Mouse (Mus musculus): ENCODE data around the gene Pole4. TPM values are rescaled to one million over a fixed set of nuclear protein-coding genes. Genes with fewer than 3 reads are reported as not detected.
"Not testable (repeated sequence)": the region's sequence is repeated elsewhere in the genome, so short reads cannot be mapped to it uniquely, and the experiment has no call there.

Pole4 gene
- total RNA-seq, 1 experiment from 2014 or later, result 47.4 TPM

DNA sequence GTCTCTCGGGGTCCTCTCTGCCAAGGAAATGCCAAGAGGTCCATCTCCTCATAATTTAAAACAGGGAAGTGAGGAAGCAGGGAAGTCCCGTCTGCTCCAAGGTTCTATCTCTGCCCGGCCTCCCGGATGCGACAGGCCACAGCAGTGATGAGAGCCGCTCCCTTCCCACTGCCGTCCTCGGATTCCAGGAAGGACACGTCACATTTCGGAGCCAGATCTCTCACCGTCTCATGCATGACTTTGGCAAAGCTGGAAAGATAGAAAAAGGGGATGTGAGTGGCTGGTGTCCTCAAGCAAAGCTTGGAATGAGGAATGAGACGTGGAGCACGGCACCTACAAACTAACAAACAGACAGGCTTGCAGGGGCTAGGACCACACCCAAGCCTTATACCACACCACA, 22.0 kb upstream of the Pole4 start:
- ATAC-seq (replicated peaks in 1 of 2; ENCODE audit: insufficient read depth in 1 of 2, low FRiP score in 2 of 2, low TSS enrichment in 1 of 2, low read depth in 1 of 2, poor library complexity in 2 of 2, severe bottlenecking in 2 of 2), result no peak

DNA sequence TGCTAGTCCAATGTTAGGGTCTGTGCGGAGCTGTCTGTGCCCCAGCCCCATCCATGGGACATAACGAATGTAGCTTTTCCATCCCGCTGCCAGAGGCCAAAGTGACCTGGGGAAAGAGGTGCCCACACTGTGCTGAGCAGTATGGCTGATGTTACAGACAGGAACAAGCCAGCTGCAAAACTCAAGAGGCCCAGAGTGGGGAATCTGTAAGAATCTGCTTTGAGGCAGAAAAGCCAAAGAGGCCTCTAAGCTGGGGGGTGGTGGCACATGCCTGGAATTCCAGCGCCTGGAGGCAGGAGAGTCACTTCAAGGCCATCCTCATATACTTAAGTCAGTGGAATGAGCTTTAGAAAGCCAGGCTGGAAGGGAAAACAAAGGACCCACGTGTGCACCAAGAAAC, 18.2 kb upstream of the Pole4 start:
- no peak for ATAC-seq (replicated peaks in 1 of 2; ENCODE audit: insufficient read depth in 1 of 2, low FRiP score in 2 of 2, low TSS enrichment in 1 of 2, low read depth in 1 of 2, poor library complexity in 2 of 2, severe bottlenecking in 2 of 2)

DNA sequence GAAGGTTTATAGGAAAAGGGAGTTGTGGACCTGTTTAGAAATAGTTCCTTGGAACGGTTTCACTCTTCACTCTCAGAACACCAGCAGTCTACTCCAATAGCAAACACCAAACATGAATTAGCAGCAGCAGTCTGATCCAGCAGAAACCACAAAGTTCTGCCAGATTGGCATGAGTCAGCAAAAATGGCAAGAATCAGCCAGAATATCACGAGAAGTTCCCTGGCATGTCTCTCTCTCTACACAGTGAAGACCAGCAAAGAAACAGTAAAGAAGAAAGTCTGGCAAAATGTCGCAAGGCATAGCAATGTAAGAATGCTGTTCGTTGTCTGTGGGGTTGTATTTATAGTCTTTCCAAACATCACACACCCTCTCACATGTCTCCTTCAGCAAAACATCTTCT, 11.0 kb upstream of the Pole4 start:
- ATAC-seq (replicated peaks in 1 of 2; ENCODE audit: insufficient read depth in 1 of 2, low FRiP score in 2 of 2, low TSS enrichment in 1 of 2, low read depth in 1 of 2, poor library complexity in 2 of 2, severe bottlenecking in 2 of 2), result no peak

DNA sequence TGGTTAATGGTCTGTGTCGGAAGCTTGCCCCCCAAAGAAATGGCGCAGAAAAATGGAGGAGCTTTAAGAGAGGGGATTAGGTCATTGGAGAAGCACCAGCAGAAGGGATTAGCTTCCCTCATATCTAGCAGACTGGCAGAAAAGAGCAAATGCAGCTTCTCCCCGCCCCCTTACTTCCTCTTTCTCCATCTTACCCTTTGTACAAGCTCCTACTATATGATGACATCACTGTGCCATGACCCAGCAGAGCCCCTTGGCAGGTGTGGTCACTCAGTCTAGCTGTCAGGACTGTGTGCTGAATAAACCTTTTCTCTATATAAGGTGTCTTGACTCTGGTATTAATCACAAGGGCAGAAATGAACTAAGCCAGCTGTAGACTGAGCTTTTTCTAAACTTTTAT, 10.5 kb upstream of the Pole4 start:
- ATAC-seq (replicated peaks in 1 of 2; ENCODE audit: insufficient read depth in 1 of 2, low FRiP score in 2 of 2, low TSS enrichment in 1 of 2, low read depth in 1 of 2, poor library complexity in 2 of 2, severe bottlenecking in 2 of 2), result peak; percentile 60 to 66

DNA sequence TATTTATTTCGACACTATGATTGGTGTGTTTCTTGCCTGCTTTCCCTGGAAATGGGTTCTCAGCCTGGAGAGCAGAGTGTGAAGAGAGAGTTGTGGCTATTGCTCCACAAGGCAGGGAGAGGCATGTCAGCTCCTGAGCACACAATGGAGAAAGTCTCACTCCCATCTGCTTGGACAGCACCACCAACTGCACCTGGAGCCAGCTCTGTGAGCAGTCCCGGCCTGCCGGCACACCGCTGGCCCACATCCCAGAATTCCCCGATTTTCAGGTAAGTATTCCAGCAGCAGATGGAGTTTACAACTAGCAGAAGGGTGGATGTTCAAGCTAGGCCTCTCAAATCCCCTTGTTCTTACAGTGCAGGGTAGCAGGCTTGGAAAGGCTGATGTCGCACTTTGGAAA, 10.1 kb upstream of the Pole4 start:
- no peak for ATAC-seq (replicated peaks in 1 of 2; ENCODE audit: insufficient read depth in 1 of 2, low FRiP score in 2 of 2, low TSS enrichment in 1 of 2, low read depth in 1 of 2, poor library complexity in 2 of 2, severe bottlenecking in 2 of 2)

DNA sequence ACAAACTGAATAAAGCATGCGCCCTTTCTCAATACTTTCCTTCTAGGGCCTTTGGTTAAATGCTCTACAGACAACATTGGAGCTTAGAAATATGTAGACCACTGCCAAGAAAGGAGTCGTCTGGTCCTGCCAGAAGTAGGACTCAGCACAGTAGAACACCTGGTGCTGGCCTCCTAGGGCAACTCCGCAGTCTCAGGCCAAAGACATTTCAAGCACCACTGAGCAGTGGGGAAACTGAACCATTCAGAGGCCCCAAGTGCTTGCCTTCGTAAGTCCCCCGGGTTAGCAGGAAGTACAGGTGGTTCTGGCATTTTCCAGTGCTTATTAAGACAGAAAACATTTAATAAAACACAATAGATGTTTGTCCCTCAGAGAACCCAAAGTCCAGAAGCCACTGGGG, 9.7 kb upstream of the Pole4 start:
- ATAC-seq (replicated peaks in 1 of 2; ENCODE audit: insufficient read depth in 1 of 2, low FRiP score in 2 of 2, low TSS enrichment in 1 of 2, low read depth in 1 of 2, poor library complexity in 2 of 2, severe bottlenecking in 2 of 2), result no peak

DNA sequence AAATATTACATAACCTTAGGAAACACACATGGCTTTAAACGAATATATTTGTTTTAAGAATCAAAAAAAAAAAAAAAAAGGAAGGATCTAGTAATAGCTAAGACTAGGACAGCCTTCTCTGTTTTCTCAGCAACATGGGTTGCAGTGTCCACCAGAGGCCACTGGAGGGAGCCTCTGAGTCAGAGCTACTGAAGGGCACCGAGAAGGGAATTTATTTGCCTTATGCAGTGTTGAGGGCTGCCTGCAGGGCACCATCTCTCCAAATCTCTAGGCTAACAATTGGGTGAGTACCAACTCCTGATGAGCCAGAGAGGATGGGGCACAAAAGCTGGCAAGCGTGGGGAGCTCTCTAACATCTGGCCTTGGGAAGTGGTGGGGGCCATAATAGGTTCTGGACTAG, 9.1 kb upstream of the Pole4 start:
- ATAC-seq (replicated peaks in 1 of 2; ENCODE audit: insufficient read depth in 1 of 2, low FRiP score in 2 of 2, low TSS enrichment in 1 of 2, low read depth in 1 of 2, poor library complexity in 2 of 2, severe bottlenecking in 2 of 2), result peak; percentile 85 to 88

DNA sequence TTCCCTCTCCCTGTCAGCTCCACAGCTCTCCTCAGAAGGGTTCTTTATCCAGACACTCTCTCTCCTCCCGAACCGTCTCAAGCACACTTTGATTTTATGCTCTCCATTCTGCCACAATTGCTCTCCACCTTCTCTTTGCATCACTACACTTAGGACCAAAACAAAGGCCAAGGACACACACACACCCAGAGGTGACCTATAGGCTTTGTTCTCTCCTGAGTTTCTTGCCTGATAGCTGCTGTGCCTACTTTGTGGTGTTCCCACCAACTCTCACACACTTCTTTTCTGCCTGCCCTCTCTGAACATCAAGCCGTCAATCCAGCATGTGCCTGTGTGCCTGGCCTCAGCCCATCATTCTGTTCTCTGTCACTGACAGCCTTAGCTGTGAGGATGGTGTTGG, 2.6 kb upstream of the Pole4 start:
- ATAC-seq (replicated peaks in 1 of 2; ENCODE audit: insufficient read depth in 1 of 2, low FRiP score in 2 of 2, low TSS enrichment in 1 of 2, low read depth in 1 of 2, poor library complexity in 2 of 2, severe bottlenecking in 2 of 2), result no peak

DNA sequence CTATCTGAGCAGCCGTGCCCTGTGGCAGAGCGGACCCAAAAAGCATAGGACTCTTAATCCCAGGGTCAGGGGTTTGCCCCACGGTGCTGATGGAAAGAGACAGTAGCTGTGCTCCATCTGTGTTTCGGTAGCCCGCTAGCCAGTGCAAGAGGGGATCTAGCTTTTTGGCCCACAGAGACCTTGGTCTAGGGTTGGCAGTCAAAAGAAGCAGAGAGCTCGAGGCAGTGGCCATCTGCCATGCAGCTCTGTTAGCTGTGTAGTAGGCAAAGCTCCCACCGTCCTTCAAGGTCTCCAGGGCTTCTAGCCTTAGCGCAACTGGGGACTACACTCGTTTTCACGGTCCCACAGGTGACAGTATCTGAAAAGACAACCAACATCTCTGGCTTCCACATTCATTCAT, 2.1 kb upstream of the Pole4 start:
- no peak for ATAC-seq (replicated peaks in 1 of 2; ENCODE audit: insufficient read depth in 1 of 2, low FRiP score in 2 of 2, low TSS enrichment in 1 of 2, low read depth in 1 of 2, poor library complexity in 2 of 2, severe bottlenecking in 2 of 2)

DNA sequence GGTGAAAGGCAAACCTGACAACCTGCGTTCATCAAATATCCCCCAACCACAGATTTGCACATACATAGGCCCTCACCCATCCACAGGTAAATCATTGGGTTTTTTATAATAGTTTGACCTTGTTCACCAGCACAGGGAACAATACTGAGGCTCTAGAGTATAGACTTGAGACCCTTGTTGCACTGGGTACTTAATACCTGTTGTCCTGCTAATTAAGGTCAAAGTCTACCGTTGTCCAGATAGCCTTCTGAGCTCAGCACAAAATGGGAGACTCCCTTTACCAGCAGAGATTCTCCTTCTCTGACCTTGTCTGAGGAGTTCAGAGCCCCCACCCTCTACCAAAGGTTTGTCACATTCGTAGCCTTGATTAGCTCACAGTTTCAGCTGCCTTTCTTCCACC, 1.5 kb downstream of the Pole4 start:
- no peak for ATAC-seq (replicated peaks in 1 of 2; ENCODE audit: insufficient read depth in 1 of 2, low FRiP score in 2 of 2, low TSS enrichment in 1 of 2, low read depth in 1 of 2, poor library complexity in 2 of 2, severe bottlenecking in 2 of 2)

DNA sequence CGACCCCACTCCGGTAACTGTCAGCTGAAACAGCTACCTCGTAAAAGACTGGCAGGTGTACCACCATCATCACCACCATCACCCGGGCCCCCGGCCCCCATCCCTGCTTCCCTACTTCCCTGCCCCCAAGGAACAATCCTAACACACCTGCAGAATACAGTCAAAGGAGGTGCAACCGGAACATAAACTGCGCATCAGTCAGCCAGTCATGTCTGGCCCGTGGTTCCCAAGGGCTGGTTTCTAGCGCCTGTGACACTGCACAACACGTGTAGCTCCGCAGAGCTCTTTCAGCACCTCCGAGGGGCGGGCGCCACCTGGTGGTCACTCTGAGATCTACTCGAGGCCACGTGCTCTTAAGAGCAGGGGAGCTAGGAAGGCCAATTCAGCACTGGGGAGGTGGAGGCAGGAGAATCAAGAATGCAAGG, 2.6 kb downstream of the Pole4 start:
- ATAC-seq (replicated peaks in 1 of 2; ENCODE audit: insufficient read depth in 1 of 2, low FRiP score in 2 of 2, low TSS enrichment in 1 of 2, low read depth in 1 of 2, poor library complexity in 2 of 2, severe bottlenecking in 2 of 2), result peak; percentile 90 to 94

DNA sequence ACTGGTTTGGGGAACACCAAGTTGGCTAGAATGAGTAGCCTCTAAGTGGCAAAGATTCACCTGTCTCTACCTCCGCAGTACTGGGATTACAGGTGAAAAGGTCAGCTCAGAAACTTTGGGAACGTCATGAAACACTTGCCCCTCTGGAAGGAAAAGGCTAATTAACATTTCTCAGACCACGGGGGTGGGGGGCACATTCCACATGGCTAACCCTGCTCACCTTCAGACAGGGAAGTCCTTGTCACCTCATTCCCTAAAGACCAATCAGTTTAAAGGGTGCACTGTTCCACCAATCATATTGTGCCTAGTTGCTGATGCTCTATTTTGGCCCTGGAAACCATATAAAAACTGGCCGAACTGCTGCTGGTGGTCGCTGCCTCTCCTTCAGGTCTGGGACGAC, 3.9 kb downstream of the Pole4 start:
- ATAC-seq (replicated peaks in 1 of 2; ENCODE audit: insufficient read depth in 1 of 2, low FRiP score in 2 of 2, low TSS enrichment in 1 of 2, low read depth in 1 of 2, poor library complexity in 2 of 2, severe bottlenecking in 2 of 2), result no peak

DNA sequence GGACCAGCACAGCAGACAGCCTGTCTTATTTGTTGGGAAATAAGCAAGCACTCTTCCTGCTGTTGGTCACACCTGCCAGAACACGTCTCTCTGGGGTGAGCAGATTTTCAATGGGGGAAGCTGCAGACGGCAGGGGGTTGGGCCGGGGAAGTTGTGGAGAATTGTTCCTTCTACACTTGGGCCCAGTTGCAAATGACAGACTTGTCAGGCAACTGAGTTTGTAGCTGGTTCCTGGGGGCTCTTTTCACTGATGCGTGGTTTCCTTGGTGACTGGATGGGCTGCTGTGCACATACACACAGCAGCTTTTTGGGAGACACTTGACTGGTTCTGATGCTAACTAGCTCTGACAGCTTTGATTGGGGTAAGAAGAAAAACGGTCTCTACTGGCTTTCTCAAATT, 5.3 kb downstream of the Pole4 start:
- no peak for ATAC-seq (replicated peaks in 1 of 2; ENCODE audit: insufficient read depth in 1 of 2, low FRiP score in 2 of 2, low TSS enrichment in 1 of 2, low read depth in 1 of 2, poor library complexity in 2 of 2, severe bottlenecking in 2 of 2)

DNA sequence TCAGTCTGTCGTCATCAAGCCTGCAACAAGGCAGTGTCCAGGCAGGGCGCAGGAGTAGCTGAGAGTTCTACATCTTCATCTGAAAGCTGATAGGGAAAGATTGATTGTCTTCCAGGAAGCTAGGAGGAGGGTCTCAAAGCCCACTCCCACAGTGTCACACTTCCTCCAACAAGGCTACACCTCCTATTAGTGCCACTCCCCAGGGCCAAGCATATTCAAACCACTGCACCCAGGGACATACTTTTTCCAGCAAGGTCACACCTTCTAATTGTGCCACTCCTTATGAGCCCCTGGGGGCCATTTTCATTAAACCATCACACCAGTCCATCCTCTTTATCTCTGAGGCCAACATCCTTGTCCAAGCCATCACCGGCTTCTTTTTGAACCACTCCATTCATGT, 8.4 kb downstream of the Pole4 start:
- ATAC-seq (replicated peaks in 1 of 2; ENCODE audit: insufficient read depth in 1 of 2, low FRiP score in 2 of 2, low TSS enrichment in 1 of 2, low read depth in 1 of 2, poor library complexity in 2 of 2, severe bottlenecking in 2 of 2), result no peak

DNA sequence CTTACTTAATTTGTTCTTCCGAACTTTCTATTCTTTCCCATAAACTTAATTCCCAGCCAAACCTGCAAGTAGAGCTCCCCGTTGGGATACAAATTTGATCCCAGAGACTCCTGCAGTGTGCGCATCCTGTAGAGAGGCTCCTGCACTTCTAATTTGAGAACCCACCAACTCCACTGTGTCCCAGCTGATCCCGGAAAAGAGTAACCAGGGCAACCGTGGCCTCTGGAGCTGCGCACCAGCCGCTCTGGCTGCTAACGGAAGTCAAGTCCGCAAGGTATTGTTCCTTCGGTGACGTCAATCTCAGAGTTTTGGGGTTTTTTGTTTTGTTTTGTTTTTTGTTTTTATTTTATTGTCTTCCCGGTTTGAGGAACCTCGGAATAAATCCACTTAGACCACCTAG, 10.5 kb downstream of the Pole4 start:
- 0 out of 4 replicates have a peak, but pooled peaks of 1 of the 2 experiments have one; percentile 49 for ATAC-seq (replicated peaks in 1 of 2; ENCODE audit: insufficient read depth in 1 of 2, low FRiP score in 2 of 2, low TSS enrichment in 1 of 2, low read depth in 1 of 2, poor library complexity in 2 of 2, severe bottlenecking in 2 of 2)

DNA sequence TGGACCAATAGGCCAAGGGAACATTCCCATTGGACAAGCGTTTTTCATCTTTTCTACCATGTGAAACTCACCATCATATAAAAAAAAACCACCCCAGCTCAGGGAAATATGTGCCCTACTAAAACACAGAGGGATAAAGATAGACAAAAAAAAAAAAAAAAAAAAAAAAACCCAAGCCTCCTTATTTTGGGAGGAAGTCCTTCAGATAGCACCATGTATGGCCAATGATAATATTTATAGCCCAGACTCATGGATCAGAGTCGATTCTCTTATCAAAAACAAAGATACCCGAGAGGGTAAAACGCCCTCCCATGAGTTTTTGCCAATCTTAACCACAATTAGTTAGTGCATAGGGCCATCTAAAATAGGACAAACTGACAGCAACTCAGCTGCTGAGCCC, 15.7 kb downstream of the Pole4 start:
- no peak for ATAC-seq (replicated peaks in 1 of 2; ENCODE audit: insufficient read depth in 1 of 2, low FRiP score in 2 of 2, low TSS enrichment in 1 of 2, low read depth in 1 of 2, poor library complexity in 2 of 2, severe bottlenecking in 2 of 2)

DNA sequence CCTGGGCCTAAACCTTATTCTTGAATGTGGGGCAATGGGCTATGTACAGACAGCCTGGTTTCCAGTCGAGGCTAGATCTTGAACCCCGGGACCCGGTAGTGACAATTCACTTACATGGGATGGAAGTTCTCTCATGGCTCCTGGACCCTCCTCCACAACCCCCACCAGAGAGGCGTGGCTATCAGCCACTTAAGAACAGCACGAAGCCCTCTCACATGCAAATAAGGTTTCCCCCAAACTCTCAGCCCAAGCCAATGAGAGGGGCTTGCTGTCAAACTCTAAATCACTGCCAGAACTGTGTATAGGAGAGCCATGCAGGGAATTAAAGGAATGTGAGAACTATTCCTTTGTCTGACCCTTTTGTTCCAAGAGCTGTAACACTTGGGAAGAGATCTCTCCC, 16.6 kb downstream of the Pole4 start:
- not testable (repeated sequence) for ATAC-seq (replicated peaks in 1 of 2; ENCODE audit: insufficient read depth in 1 of 2, low FRiP score in 2 of 2, low TSS enrichment in 1 of 2, low read depth in 1 of 2, poor library complexity in 2 of 2, severe bottlenecking in 2 of 2)

DNA sequence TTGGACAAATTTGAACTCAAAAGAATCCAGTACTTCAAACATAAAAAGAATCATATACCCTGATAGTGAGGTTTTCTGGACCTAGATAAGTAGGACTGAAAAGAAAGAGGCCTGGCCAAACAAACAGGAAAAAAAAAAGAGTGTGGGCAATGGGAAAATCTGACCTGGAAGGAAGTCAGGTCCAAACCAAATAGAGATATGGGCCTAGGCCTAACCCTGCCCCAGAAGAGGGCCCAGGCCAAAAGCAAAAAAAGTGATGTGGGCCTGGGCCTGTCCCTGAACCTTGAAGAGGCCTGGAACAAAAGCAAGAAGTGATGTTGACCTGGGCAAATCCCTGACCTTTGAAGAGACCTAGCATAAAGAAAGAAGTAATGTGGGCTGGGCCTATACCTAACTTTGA, 21.0 kb downstream of the Pole4 start:
- no peak for ATAC-seq (replicated peaks in 1 of 2; ENCODE audit: insufficient read depth in 1 of 2, low FRiP score in 2 of 2, low TSS enrichment in 1 of 2, low read depth in 1 of 2, poor library complexity in 2 of 2, severe bottlenecking in 2 of 2)

DNA sequence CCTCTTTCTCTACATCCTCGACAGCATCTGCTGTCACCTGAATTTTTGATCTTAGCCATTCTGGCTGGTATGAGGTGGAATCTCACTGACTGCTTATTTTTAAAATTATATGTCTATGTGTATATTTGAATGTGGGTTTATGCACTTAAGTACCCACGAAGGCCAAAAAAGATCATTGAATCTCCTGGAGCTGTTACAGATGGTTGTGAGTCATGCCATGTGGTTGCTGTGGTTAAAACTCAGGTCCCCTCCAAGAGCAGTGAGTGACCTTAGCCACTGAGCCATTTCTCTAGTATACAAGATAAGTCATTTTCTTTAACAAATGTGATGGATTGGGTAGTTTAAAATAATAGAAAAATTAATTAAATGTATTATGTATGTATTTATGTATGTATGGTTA, 25.9 kb downstream of the Pole4 start:
- ATAC-seq (replicated peaks in 1 of 2; ENCODE audit: insufficient read depth in 1 of 2, low FRiP score in 2 of 2, low TSS enrichment in 1 of 2, low read depth in 1 of 2, poor library complexity in 2 of 2, severe bottlenecking in 2 of 2), result not testable (repeated sequence)

DNA sequence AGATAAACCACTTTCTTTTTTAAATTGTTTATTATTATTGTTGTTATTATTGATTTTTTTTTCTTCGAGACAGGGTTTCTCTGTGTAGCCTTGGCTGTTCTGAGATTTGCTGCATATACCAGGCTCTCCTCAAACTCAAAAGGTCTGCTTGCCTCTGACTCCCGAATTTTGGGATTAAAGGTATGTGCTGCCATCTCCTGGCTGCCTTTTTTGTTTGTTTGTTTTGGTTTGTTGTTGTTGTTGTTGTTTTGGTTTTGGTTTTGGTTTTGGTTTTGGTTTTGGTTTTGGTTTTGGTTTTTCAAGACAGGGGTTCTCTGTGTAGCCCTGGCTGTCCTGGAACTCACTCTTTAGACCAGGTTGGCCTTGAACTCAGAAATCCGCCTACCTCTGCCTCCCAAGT, 27.5 kb downstream of the Pole4 start:
- ATAC-seq (replicated peaks in 1 of 2; ENCODE audit: insufficient read depth in 1 of 2, low FRiP score in 2 of 2, low TSS enrichment in 1 of 2, low read depth in 1 of 2, poor library complexity in 2 of 2, severe bottlenecking in 2 of 2), result not testable (repeated sequence)

Measured in hematopoietic stem cell, adult 5-6 weeks (primary cell).